Mouse (Mus musculus) heart, adult 2 months (tissue): Measurements from ENCODE around the gene Gm20390.

Experiments used
- CTCF ChIP-seq: fragments of 200-600 bp; IDR thresholded peaks from 2 replicates; pipeline ENCODE4 v1.8.1; 2022; ENCODE audit warnings: antibody characterized with exemption, mild to moderate bottlenecking, moderate library complexity
- POLR2A ChIP-seq: fragments of 200-500 bp; IDR thresholded peaks from 2 replicates; pipeline ENCODE4 v1.6.1; 2011; ENCODE audit warnings: mild to moderate bottlenecking, low read depth, low read length, control low read depth; ENCODE audit not compliant: insufficient read depth

GRCm38 (mm10) chr11:93954738-93955255, 13.3 kb downstream of the Gm20390 start:
- no peak for TF ChIP-seq CTCF
- TF ChIP-seq POLR2A = no peak
